ENCODE assay signal across 8 mouse cellular contexts in genomic region chr7:31130841-31131240, GRCm38 (mm10). TPM values are rescaled to one million over a fixed set of nuclear protein-coding genes. Genes with fewer than 3 reads are reported as not detected.
DNase-seq lines count a peak whose midpoint lies in the region; ATAC-seq and TF ChIP-seq lines count a peak whose summit lies in the region.

No protein-coding gene starts in this region.

- no peak overlapping the region for H3K4me2 ChIP-seq in heart, embryonic 12.5 days
- H3K4me2 ChIP-seq in intestine, postnatal 0 days (replicated peaks; ENCODE audit: low read depth) = no peak overlapping the region

- H3K4me1 ChIP-seq in heart, embryonic 12.5 days (replicated peaks) = peaks cover 24% of the 10 kb centered on the region
- no peaks in the 10 kb centered on the region for H3K4me1 ChIP-seq in intestine, postnatal 0 days (replicated peaks; ENCODE audit: control insufficient read depth, insufficient read depth, low read length)

- H3K36me3 ChIP-seq in heart, embryonic 12.5 days = peaks cover 75% of the 10 kb centered on the region
- H3K36me3 ChIP-seq in intestine, postnatal 0 days (ENCODE audit: control insufficient read depth, insufficient read depth) = peaks cover 48% of the 10 kb centered on the region

- peak; percentile 87 for TF ChIP-seq CTCF in intestine, postnatal 0 days (IDR thresholded peaks at IDR 0.05; ENCODE audit: low read depth)

- 33% methylated on average over 4 of the region's 4 CpGs for WGBS in heart, embryonic 12.5 days
- WGBS in intestine, postnatal 0 days = 36% methylated on average over 4 of the region's 4 CpGs

- peaks cover 9% of the 10 kb centered on the region for H3K27me3 ChIP-seq in heart, embryonic 12.5 days (replicated peaks)
- peaks cover 23% of the 10 kb centered on the region for H3K27me3 ChIP-seq in intestine, postnatal 0 days (replicated peaks; ENCODE audit: control insufficient read depth, insufficient read depth, low read length)

- H3K9me3 ChIP-seq in heart, embryonic 12.5 days (replicated peaks) = no peaks in the 10 kb centered on the region
- no peaks in the 10 kb centered on the region for H3K9me3 ChIP-seq in intestine, postnatal 0 days (ENCODE audit: control insufficient read depth)

- no peak for ATAC-seq in heart, embryonic 12.5 days (ENCODE audit: insufficient number of reproducible peaks, low FRiP score)
- ATAC-seq in intestine, postnatal 0 days = no peak

- no peak overlapping the region for H3K9ac ChIP-seq in heart, embryonic 12.5 days
- no peak overlapping the region for H3K9ac ChIP-seq in intestine, postnatal 0 days (ENCODE audit: low read depth, low read length)

- H3K4me3 ChIP-seq in heart, embryonic 12.5 days = no peak overlapping the region
- H3K4me3 ChIP-seq in intestine, postnatal 0 days (ENCODE audit: low read depth, low read length) = no peak overlapping the region

- H3K27ac ChIP-seq in heart, embryonic 12.5 days (ENCODE audit: poor library complexity, severe bottlenecking) = no peak overlapping the region
- no peak overlapping the region for H3K27ac ChIP-seq in intestine, postnatal 0 days (ENCODE audit: low read depth, low read length)

- peak; percentile 48 for DNase-seq in heart, adult 8-10 months (ENCODE audit: low spot score)
- peak; percentile 39 for DNase-seq in urinary bladder, postnatal 25 days (ENCODE audit: low spot score)
- no peak for DNase-seq in urinary bladder, postnatal 10 days (ENCODE audit: low spot score)
- peak; percentile 61 to 65 for DNase-seq in cerebellum, postnatal 36 days
- peak; percentile 79 for DNase-seq in mesoderm, embryonic 11.5 days (ENCODE audit: low read depth, low spot score)
- DNase-seq in ovary, adult 18-20 months (ENCODE audit: low spot score) = no peak

RNA-seq across cellular contexts. Expression of gene Scn1b, which starts 4.0 kb away (rescaled TPM):
- total RNA-seq in heart, adult 8-10 months (2022) = 10 to 100 TPM; 36.1 to 54.8 (median 38.3) TPM
- 5.3 and 5.7 TPM in 2 replicates for polyA plus RNA-seq in heart, embryonic 12.5 days (2016; fragmentation: Nextera tagmentation; extraction: Ambion mirVana)
- polyA plus RNA-seq in intestine, postnatal 0 days (2015; fragmentation: Nextera tagmentation; extraction: Ambion mirVana) = 2.7 and 3.3 TPM in 2 replicates

RNA-seq across cellular contexts. Expression of gene Hpn, which starts 15.8 kb away (rescaled TPM):
- total RNA-seq in heart, adult 8-10 months (2022) = 1 to 10 TPM; 2.2 to 3.7 (median 2.6) TPM
- 1.9 and 2.0 TPM in 2 replicates for polyA plus RNA-seq in heart, embryonic 12.5 days (2016; fragmentation: Nextera tagmentation; extraction: Ambion mirVana)
- 21.2 and 28.3 TPM in 2 replicates for polyA plus RNA-seq in intestine, postnatal 0 days (2015; fragmentation: Nextera tagmentation; extraction: Ambion mirVana)

RNA-seq across cellular contexts. Expression of gene Gramd1a, which starts 24.9 kb away (rescaled TPM):
- 10 to 100 TPM; 26.6 to 42.2 (median 33.0) TPM for total RNA-seq in heart, adult 8-10 months (2022)
- polyA plus RNA-seq in heart, embryonic 12.5 days (2016; fragmentation: Nextera tagmentation; extraction: Ambion mirVana) = 63.4 and 64.6 TPM in 2 replicates
- polyA plus RNA-seq in intestine, postnatal 0 days (2015; fragmentation: Nextera tagmentation; extraction: Ambion mirVana) = 10.3 and 12.4 TPM in 2 replicates

RNA-seq across cellular contexts. Expression of gene Fxyd3, which starts 54.3 kb away (rescaled TPM):
- total RNA-seq in heart, adult 8-10 months (2022) = 1 to 10 TPM in 2 of 4 experiments, under 1 TPM in 2; 0.71 to 4.8 (median 1.6) TPM
- 0.15 and 0.23 TPM in 2 replicates for polyA plus RNA-seq in heart, embryonic 12.5 days (2016; fragmentation: Nextera tagmentation; extraction: Ambion mirVana)
- 40.4 and 48.0 TPM in 2 replicates for polyA plus RNA-seq in intestine, postnatal 0 days (2015; fragmentation: Nextera tagmentation; extraction: Ambion mirVana)

Comparison
In these comparisons a context has a peak if more than half of its experiments do, and no peak if none do; other contexts are left out.
1. DNase-seq: peak in heart, adult 8-10 months (single experiment), urinary bladder, postnatal 25 days (single experiment), cerebellum, postnatal 36 days (2 of 2) and mesoderm, embryonic 11.5 days (single experiment); none in urinary bladder, postnatal 10 days (single experiment) and ovary, adult 18-20 months (single experiment).